Mouse (Mus musculus) 416B (cell line): ENCODE measurements at regions not wholly inside any gene's neighbourhood (a gene's known extent, or its start where the extent isn't known, plus 50 kb on each side); places are given as distances from the start of the nearest gene placed in this dataset.

Experiments
- DNase-seq: peaks from one replicate; pipeline ENCODE4 v3.0.0; 2011; ENCODE audit warnings: low read depth

GRCm38 (mm10) chr3:143594676-143595075, 610.3 kb downstream of the Lmo4 start:
- DNase-seq, result no peak

GRCm38 (mm10) chr3:143586653-143587052, 618.4 kb downstream of the Lmo4 start:
- DNase-seq, result peak; percentile 40

GRCm38 (mm10) chr3:143584692-143585603, 620.1 kb downstream of the Lmo4 start:
- peak; percentile 84 for DNase-seq

GRCm38 (mm10) chr3:143576338-143577007, 628.5 kb downstream of the Lmo4 start:
- DNase-seq, result no peak

GRCm38 (mm10) chr3:143575737-143576136, 629.3 kb downstream of the Lmo4 start:
- no peak for DNase-seq

- no peak for DNase-seq
Measured at GRCm38 (mm10) chr3:143574035-143574864, 630.8 kb downstream of the Lmo4 start.

- no peak for DNase-seq
Measured at GRCm38 (mm10) chr3:143569930-143570329, 635.1 kb downstream of the Lmo4 start.

- no peak for DNase-seq
Measured at GRCm38 (mm10) chr3:143565067-143565466, 640.0 kb downstream of the Lmo4 start.

GRCm38 (mm10) chr3:143542811-143543210, 661.0 kb upstream of the Pkn2 start:
- DNase-seq, result peak; percentile 9

- no peak for DNase-seq
Measured at GRCm38 (mm10) chr3:143527982-143528381, 646.2 kb upstream of the Pkn2 start.

- DNase-seq, result peak; percentile 9
Measured at GRCm38 (mm10) chr3:143527274-143527673, 645.5 kb upstream of the Pkn2 start.

GRCm38 (mm10) chr3:143512517-143513249, 630.9 kb upstream of the Pkn2 start:
- no peak for DNase-seq

GRCm38 (mm10) chr3:143509531-143509930, 627.7 kb upstream of the Pkn2 start:
- DNase-seq, result no peak

GRCm38 (mm10) chr3:143508280-143508679, 626.5 kb upstream of the Pkn2 start:
- peak; percentile 21 for DNase-seq

- DNase-seq, result no peak
Measured at GRCm38 (mm10) chr3:143501017-143501416, 619.2 kb upstream of the Pkn2 start.

GRCm38 (mm10) chr3:143495389-143495788, 613.6 kb upstream of the Pkn2 start:
- no peak for DNase-seq

GRCm38 (mm10) chr3:143477916-143478610, 596.3 kb upstream of the Pkn2 start:
- no peak for DNase-seq

GRCm38 (mm10) chr3:143475461-143475860, 593.7 kb upstream of the Pkn2 start:
- DNase-seq, result no peak

GRCm38 (mm10) chr3:143447005-143447709, 565.4 kb upstream of the Pkn2 start:
- no peak for DNase-seq

GRCm38 (mm10) chr3:143417401-143417800, 535.6 kb upstream of the Pkn2 start:
- DNase-seq, result no peak
